Mouse (Mus musculus): ENCODE data around the gene Ubr4. TPM values are rescaled to one million over a fixed set of nuclear protein-coding genes. Genes with fewer than 3 reads are reported as not detected.

Gene Ubr4
- 100 to 1,000 TPM; 149 to 211 (median 162) TPM for total RNA-seq (2022)

DNA sequence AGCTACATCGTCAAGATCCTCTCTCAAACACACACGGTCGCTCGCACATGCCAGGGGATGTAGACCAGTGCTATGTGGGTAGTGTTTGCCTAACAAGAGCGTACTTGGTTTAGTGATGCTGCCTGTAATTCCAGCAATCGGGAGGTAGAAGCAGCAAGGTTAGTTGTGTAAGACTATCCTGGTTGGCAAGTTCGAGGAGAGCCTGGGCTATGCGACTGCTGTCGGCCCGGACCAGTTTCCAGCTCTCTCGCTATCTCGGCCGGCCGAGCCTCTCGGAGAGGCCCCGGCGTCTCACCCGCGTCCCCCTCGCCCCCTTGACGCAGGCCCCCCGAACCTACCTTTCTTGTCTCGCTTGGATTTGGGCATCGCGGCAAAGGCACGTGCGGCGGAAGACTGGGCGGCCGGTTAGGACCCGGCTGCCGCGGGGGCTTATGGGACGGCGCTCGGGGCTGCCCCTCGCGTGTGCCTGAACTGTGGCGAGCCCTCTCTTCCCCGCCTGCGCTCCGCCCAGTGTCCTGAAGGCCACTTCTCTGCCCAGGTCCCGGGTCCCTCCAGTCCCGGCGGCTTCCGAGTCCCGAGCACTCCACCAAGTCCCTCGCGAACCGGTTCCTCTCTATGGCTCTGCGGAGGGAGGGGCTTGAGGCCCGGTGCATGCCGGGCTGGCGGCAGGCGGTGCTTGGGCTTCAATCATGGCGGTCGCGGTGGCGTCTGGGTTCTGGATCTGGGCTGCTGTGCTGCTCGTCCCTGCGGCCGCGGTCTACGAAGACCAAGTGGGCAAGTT lies at the start of gene Ubr4, which contains the start of the genes Mrto4 and Emc1:
Ubr4 (plus strand) TSS at position 679 of the 781 bp plus-strand sequence.
Mrto4 (minus strand) TSS at position 646 of the 781 bp plus-strand sequence.
Emc1 (plus strand) TSS at position 657 of the 781 bp plus-strand sequence.
- DNase-seq (ENCODE audit: low spot score in 2 of 2): peak; percentile 76 to 84

GRCm38 (mm10) chr4:139305521-139305920 lies 46.9 kb upstream of the Ubr4 start:
- DNase-seq (ENCODE audit: low spot score in 2 of 2): no peak

GRCm38 (mm10) chr4:139307916-139308315 lies 44.5 kb upstream of the Ubr4 start:
- DNase-seq (ENCODE audit: low spot score in 2 of 2): no peak

DNA sequence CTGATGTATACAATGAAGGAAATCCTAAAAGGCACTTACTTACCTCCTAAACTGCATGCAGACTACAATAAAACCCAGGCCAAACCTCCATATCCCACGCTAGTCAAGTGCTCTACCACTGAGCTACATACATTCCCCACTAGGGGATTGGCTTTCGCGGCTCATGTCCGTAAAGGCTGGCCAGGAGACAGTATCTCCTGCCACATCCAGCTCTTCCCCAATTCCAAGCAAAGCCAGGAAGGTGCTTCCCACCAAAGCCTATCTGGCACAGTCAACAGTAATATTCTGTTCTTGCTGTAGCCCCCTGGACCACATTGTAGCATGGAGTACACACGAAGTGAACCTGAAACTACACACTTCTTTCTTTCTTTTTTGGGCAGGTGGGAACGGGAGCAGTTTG lies 42.8 kb upstream of the Ubr4 start:
- DNase-seq (ENCODE audit: low spot score in 2 of 2): no peak

DNA sequence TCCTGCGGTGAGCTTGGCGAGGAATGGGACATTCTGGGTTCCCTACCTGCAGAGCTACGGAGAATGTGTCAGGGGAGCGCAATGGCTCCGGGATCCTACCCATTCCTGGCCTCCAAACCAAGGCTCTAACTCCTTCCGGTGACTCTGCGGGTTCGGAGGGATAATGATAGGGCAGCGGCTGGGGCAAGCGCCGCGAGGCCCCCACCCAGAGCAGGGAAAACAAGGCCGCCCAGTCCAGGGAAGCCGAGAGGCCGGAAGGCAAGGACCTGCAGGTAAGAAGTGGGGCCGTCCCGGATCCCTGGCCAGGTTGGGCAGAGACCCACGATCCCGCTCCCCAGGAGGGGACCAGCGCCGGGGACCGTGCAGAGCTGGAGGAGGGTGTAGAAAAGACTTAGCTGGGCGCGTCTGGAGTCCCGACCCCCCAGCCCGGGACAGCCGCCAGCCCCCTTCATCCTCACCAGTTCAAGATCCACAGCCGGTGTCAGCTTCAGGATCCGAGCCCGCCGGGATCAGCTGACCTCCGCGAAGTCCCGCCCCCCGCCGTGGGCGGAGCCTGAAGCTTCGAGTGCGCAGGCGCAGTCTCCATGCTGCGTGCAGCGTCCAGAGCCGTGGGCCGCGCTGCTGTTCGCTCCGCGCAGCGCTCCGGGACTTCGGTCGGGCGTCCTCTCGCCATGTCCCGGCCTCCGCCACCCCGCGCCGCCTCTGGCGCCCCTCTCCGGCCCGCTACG lies 42.1 kb upstream of the Ubr4 start, which contains the start of the genes Pqlc2 and Akr7a5:
Pqlc2 (minus strand) TSS at position 538 of the 728 bp plus-strand sequence.
Akr7a5 (plus strand) TSS at position 574 of the 728 bp plus-strand sequence.
- DNase-seq (ENCODE audit: low spot score in 2 of 2): peak; percentile 95 to 96

- DNase-seq (ENCODE audit: low spot score in 2 of 2): no peak
These were observed 41.3 kb upstream of the Ubr4 start for GRCm38 (mm10) chr4:139310899-139311701.

- DNase-seq (ENCODE audit: low spot score in 2 of 2): no peak
These were observed 40.7 kb upstream of the Ubr4 start for GRCm38 (mm10) chr4:139311707-139312106.

DNA sequence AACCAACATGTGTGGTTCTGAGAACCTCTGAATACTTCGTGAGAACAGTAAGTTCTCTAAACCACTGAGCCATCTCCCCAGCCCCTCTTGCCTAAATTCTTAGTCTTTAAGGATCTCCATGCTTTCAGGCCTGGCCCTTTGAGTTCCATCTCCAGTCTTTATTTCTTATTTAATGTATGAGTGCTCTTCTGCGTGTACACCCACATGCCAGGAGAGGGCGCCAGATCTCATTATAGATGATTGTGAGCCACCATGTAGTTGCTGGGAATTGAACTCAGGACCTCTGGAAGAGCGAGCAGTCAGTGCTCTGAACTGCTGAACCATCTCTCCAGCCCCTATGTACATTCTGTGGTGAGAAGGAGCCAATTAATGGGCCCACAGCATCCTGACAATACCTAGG lies 39.8 kb upstream of the Ubr4 start:
- no peak for DNase-seq (ENCODE audit: low spot score in 2 of 2)

DNA sequence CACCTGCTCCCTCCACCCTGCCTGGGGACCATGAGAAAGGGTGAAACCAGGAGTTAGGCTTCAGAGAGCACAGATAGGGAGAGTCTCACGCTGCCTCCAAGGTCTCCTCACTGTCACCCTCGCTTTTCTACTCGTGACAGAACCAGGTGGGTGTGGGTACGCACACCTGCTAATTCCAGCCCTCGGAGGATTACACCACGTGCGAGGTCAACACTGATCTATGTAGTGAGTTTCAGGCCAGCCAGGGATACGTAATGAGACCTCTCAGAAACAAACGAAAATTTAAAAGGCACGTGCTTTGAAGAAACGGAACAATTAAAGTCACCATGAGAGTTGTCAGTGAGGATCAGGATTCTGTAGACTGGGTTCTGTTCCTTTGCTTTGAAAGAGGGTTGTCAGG lies 34.0 kb upstream of the Ubr4 start:
- no peak for DNase-seq (ENCODE audit: low spot score in 2 of 2)

DNA sequence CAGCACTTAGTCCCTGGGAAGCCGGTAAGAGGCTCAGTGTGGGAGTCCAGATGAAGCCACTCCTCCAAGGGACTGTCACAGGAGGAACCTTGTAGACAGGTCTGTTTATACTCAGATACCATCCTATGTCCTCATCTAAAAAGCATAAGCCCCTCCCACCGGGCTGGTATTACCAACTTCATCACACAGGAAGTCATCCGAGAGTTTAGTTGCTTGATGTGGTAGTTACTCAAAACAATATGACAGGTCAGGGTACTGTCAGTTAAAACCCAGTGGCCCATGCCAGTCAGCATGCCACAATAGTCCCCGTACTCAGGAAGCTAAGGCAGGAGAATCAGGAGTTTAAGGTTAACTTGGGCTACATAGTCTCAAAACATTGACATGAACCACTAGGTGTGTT lies 32.7 kb upstream of the Ubr4 start:
- DNase-seq (ENCODE audit: low spot score in 2 of 2): no peak

- DNase-seq (ENCODE audit: low spot score in 2 of 2): no peak
These were observed 21.8 kb upstream of the Ubr4 start for GRCm38 (mm10) chr4:139330605-139331004.

DNA sequence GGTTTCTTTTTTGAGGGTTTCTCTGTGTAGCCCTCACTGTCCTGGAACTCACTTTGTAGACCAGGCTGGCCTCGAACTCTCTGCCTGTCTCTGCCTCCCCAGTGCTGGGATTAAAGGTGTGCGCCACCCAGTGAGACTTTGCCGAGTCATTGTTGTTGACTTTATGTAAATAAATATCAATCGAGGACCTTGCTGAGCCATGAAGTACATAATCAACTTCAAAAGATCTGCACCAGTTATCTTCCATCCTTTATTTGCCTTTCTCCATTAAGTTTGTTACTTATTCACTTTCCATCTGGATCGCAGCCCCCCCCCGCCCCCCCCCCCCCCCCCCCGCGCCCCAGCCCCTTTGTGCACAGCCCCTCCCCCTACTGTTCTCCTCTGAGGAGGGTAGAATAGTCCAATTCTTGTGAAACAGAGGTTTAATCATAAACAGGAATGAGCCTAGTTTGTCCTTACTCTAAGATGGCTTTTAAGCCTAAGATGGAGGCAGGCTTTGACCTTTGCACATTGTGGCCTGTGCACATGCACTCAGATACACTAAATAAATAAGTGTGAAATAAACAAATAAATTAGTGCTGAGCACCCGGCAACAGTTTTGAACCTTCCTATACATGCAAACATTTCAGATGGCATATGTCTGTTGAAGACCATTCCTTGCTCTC lies 17.6 kb upstream of the Ubr4 start:
- DNase-seq (ENCODE audit: low spot score in 2 of 2): no peak

DNA sequence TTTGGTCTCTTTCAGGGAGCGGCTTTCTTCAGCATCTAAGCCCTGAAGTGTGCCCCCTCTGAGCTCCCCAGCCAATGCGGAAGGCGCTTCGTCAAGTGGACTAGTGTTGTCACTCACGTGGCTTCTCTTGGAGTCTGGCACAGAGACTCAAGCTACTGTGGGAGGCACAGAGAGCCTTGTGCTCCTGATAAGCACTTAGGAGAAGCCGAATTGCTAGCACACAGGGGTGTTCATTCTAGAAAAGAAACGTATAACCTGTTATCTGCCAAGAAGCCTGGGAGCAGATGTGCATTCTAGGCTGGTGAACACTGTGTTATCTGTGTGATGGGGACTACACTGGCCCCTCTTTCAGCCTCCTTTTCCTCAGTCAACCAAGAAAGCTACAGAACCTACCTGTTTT lies 16.9 kb upstream of the Ubr4 start:
- DNase-seq (ENCODE audit: low spot score in 2 of 2): no peak

- peak in 1 of 2 experiments; percentile 30 for DNase-seq (ENCODE audit: low spot score in 2 of 2)
These were observed 15.5 kb upstream of the Ubr4 start for GRCm38 (mm10) chr4:139336822-139337483.

- DNase-seq (ENCODE audit: low spot score in 2 of 2): no peak
These were observed 14.3 kb upstream of the Ubr4 start for GRCm38 (mm10) chr4:139338145-139338544.

DNA sequence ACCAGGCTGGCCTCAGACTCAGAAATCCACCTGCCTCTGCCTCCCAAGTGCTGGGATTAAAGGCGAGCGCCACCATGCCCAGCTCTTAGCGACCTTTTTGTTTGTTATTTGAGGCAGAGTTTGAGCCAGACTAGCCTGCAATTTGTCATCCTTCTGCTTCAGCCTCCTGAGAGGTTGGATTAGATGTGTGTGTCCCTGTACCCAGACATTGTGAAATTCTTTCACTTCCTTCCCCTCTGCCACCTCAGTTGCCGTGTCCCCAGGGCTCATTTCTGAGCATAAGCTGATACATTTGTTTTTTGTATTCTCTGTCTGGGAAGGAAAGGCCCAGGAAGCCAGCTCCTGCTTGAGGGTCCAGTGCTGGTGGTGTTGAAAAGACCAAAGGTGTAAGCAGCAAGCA lies 11.6 kb upstream of the Ubr4 start:
- no peak for DNase-seq (ENCODE audit: low spot score in 2 of 2)

- no peak for DNase-seq (ENCODE audit: low spot score in 2 of 2)
These were observed 10.7 kb upstream of the Ubr4 start for GRCm38 (mm10) chr4:139341556-139342233.

- DNase-seq (ENCODE audit: low spot score in 2 of 2): no peak
These were observed 8.7 kb upstream of the Ubr4 start for GRCm38 (mm10) chr4:139343718-139344117.

GRCm38 (mm10) chr4:139345416-139346019 lies 6.9 kb upstream of the Ubr4 start:
- DNase-seq (ENCODE audit: low spot score in 2 of 2): no peak

Data from left cerebral cortex, adult 8-10 months (tissue).